Mouse (Mus musculus): ENCODE measurements around the gene Nup214.

Gene Nup214

DNA sequence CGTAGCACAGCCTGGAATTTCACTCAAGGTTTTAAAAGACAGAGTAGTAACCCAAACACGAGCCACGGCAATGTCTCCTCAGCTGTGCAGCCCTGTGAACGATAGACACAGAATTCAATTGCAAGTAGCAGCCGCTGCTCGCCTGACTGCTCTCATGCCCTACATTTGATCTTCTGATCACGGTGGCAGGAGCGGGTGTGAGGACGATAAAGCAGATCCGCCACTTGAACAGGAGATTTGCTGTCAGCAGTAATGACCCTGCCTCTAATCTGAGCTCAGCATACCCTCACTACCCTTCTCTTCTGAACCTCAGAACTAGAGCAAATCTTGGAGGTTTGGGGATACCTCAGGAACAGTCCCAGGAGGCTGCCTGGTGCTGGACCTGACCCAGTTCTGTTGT lies 71.8 kb downstream of the Nup214 start:
- DNase-seq (ENCODE audit: low spot score) = no peak

GRCm38 (mm10) chr2:32047323-32047722 lies 73.1 kb downstream of the Nup214 start:
- no peak for DNase-seq (ENCODE audit: low spot score)

- DNase-seq (ENCODE audit: low spot score) = no peak
Measured at GRCm38 (mm10) chr2:32051791-32052190, 77.6 kb downstream of the Nup214 start.

GRCm38 (mm10) chr2:32052418-32052817 lies 78.2 kb downstream of the Nup214 start:
- no peak for DNase-seq (ENCODE audit: low spot score)

GRCm38 (mm10) chr2:32055357-32055965 lies 81.2 kb downstream of the Nup214 start:
- DNase-seq (ENCODE audit: low spot score) = no peak

- DNase-seq (ENCODE audit: low spot score) = no peak
Measured at GRCm38 (mm10) chr2:32056524-32056923, 82.3 kb downstream of the Nup214 start.

DNA sequence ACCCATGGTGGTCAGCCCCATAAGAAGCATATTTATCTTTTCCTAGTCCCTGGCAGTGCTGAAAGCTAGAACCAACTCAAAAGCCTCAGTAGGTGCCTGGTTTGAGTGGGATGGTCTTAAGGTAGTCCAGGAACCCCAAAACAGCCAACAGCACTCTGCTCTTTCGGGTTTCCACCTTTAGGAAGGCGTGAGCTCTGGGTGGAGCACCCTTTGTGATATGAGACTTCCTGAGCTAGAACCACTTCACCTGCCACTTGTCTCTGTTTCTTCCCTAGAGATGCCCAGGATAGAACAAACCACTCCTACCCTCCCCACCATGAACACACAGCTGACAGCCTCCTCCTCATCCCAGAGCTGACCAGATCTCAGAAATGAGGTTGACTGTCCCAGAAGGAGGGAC lies 83.1 kb downstream of the Nup214 start:
- DNase-seq (ENCODE audit: low spot score) = no peak

- no peak for DNase-seq (ENCODE audit: low spot score)
Measured at GRCm38 (mm10) chr2:32057794-32058193, 83.6 kb downstream of the Nup214 start.

DNA sequence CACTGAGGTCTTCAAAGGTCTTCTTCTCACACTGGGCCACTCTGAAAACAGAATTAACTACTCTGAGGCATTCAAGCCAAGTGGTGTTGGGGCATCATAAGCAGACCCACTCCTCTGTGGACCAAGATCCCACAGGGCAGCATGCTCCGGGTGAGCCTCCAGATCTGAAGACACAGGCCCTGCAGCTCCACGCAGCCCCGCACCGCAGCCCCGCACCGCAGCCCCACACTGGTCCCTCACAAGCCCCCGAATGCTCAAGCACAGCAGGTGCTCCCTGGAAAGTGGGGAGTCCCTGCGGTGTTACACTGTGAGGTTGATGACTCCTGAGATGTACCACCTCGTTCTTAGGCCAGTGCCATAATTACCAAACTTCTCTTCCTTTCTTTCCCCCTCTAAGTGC lies 84.0 kb downstream of the Nup214 start:
- no peak for DNase-seq (ENCODE audit: low spot score)

GRCm38 (mm10) chr2:32058716-32059115 lies 84.5 kb downstream of the Nup214 start:
- no peak for DNase-seq (ENCODE audit: low spot score)

DNA sequence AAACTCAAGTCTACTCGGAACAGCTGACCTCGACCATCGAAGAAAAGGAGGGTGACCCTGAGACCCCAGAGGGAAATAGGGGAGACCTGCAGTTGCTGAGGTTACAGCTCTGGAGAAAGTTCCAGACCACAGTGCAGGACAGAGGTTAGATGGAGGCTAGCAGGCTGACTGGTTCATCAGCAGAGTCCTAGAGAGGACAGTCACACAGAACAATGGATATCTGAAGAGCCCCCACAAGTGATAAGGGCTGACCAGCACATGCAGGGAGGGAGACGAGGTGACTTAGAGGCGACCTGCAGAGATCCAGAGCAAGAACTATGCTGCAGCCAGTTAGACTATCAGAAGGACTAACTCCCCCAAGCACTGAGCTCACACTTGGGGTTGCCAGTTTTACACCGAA lies 85.4 kb downstream of the Nup214 start:
- DNase-seq (ENCODE audit: low spot score) = no peak

DNA sequence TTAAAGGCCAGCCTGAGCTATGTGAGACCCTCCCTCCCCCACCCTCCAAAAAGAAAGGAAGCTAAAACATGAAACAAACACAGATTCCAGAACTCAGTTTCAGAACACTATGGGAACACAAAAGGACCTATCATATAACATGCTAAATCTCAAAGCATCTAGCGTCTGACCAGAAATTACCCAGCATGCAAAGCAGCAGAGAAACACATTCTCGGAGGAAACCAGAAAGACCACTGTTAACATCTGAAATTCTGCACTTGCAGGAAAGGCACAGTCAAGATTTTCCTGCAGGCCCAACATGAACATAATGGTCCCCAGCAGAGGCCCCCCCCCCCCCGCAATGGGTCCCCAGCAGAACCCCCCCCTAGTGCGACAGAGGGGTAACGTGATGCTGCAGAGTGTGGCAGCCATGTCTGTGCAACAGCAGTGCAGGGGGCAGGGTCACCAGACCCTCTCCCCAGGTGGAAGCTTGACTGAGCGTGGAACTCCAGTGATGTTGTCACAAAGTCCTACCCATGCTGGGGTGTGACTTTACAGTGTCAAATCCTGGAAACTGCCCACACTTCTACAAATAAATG lies 86.1 kb downstream of the Nup214 start:
- no peak for DNase-seq (ENCODE audit: low spot score)

GRCm38 (mm10) chr2:32061189-32061588 lies 87.0 kb downstream of the Nup214 start:
- no peak for DNase-seq (ENCODE audit: low spot score)

- DNase-seq (ENCODE audit: low spot score) = no peak
Measured at GRCm38 (mm10) chr2:32061722-32062505, 87.7 kb downstream of the Nup214 start.

- no peak for DNase-seq (ENCODE audit: low spot score)
Measured at GRCm38 (mm10) chr2:32062626-32063410, 88.6 kb downstream of the Nup214 start.

DNA sequence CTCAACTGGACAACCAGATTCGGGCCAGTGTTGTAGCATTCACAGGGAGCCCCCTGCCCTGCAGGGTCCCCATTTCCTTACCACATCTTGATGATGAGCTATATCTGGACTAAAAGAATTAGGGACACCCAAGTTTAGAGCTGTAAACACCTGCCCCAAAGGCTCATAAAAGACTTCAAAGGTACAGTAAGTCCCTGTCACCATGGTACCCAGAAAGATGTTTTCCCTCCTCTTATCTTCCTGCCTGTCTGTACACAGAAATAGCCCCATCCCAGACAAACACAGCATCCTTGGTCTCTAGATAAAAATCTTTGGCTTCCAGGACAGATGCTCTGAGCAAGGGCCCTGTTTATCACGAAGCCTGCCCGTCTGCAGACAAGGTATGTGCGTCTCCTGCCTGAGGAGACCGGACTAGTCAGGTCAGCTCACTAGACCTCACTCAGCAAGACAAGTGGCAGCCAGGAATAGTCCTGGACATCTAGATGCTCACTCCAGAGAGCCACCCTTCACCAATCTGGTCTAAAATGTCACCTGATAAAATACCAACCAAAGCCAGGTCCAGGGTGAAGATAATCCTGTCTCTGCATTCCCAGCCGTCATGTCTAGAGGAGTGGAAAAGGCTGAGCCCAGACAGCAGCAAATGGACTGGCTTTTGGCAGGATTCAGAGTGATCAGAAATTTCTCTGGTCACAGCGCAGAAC lies 89.4 kb downstream of the Nup214 start:
- DNase-seq (ENCODE audit: low spot score) = no peak

DNA sequence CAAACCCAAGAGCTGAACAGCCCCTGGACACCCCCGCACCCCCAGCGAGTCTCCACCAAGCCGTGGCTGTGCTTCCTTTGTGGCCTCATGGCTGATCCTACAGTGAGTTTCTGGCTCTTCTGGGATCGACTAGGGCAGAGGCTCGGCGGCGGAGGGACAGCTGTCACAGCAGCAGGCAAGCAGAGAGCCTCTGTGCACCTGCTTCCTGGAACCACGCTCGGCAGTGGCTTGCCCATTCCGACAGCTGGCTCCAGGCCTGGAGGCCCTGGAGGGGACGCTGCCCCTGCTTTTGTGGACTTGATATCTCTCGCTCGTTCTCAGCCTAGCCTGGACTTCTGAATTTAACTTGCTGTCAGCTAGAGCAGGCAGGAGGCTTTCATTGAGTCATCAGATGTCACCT lies 90.7 kb downstream of the Nup214 start:
- DNase-seq (ENCODE audit: low spot score) = no peak

DNA sequence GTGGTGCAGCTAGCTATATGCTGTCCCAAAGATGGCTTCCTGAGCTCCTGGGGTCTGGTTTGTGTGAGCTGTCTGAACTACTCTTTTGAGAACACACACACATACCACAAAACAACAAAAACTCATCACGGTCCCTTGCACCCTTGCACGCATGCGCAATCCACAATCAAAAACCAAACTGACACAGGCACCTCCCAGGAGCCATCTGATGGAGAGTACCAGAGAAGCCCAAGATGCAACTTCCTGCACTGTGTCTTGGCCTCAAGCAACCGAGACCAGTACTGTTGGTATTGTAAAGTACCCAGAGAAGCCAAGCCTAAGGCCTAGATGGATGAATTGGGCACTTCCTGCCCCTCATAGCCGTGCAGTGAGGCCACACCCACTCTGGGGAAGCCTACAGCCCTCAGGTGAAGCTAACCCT lies 91.1 kb downstream of the Nup214 start:
- DNase-seq (ENCODE audit: low spot score) = no peak

GRCm38 (mm10) chr2:32066005-32066404 lies 91.8 kb downstream of the Nup214 start:
- DNase-seq (ENCODE audit: low spot score) = no peak

- no peak for DNase-seq (ENCODE audit: low spot score)
Measured at GRCm38 (mm10) chr2:32068811-32069607, 94.8 kb downstream of the Nup214 start.

DNA sequence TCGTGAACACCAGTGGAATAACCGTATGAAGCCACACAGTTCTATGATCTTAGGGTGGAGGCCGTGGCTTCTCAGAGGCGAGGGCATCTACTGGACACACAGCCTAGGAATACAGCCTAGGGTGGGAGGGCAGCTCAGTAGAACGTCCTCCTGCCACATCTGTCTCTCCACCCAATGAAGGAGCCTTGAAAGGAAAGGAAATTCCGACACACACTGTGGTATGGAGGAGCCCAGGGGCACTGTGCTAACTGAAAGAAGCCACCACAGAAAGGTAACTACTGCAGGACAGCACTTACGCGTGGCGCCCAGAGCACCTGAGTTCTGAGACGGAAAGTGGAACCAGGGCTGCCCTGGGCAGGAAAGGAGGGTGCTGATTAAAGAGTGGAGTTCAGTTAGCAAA lies 96.5 kb downstream of the Nup214 start:
- DNase-seq (ENCODE audit: low spot score) = no peak

Measured in urinary bladder, postnatal 14 days (tissue).